Mouse (Mus musculus) forebrain, postnatal 0 days (tissue): ENCODE data around the gene Mapk9. TPM values are rescaled to one million over a fixed set of nuclear protein-coding genes. Genes with fewer than 3 reads are reported as not detected.

ENCODE experiments used
- ATAC-seq: fragments of 200-750 bp; cut with Nextera tagmentation; 2 replicates; pipeline ENCODE4 v1.8.0; 2017; ENCODE audit warnings: mild to moderate bottlenecking, moderate library complexity
- DNase-seq: peaks from one replicate; pipeline ENCODE4 v3.0.0-alpha.2; 2015
- H3K27ac ChIP-seq: fragments of 300-500 bp; sonication (generic); 2 replicates; pipeline ENCODE4 v1.5.1; 2014; ENCODE audit warnings: low read depth, mild to moderate bottlenecking, antibody characterized with exemption, low read length, moderate library complexity, mixed read lengths
- H3K27me3 ChIP-seq: fragments of 300-500 bp; sonication (generic); 2 replicates; pipeline ENCODE4 v1.6.1; 2014; ENCODE audit warnings: mild to moderate bottlenecking, low read length, mixed read lengths; ENCODE audit not compliant: insufficient read depth
- H3K36me3 ChIP-seq: fragments of 300-500 bp; sonication (generic); 2 replicates; pipeline ENCODE4 v1.6.1; 2014; ENCODE audit warnings: mild to moderate bottlenecking, moderate library complexity; ENCODE audit not compliant: insufficient read depth
- H3K4me1 ChIP-seq: fragments of 300-500 bp; sonication (generic); 2 replicates; pipeline ENCODE4 v1.6.1; 2014; ENCODE audit warnings: antibody characterized with exemption; ENCODE audit not compliant: insufficient read depth
- H3K4me2 ChIP-seq: fragments of 300-500 bp; sonication (generic); 2 replicates; pipeline ENCODE4 v1.6.1; 2014; ENCODE audit warnings: low read depth, mild to moderate bottlenecking, moderate library complexity
- H3K4me3 ChIP-seq: fragments of 300-500 bp; sonication (generic); 2 replicates; pipeline ENCODE4 v1.5.1; 2014; ENCODE audit warnings: low read depth, low read length, mixed read lengths
- H3K9ac ChIP-seq: fragments of 300-500 bp; sonication (generic); 2 replicates; pipeline ENCODE4 v1.6.1; 2014; ENCODE audit warnings: mild to moderate bottlenecking
- H3K9me3 ChIP-seq: fragments of 300-500 bp; sonication (generic); 2 replicates; pipeline ENCODE4 v1.6.1; 2016; ENCODE audit warnings: low read length
- CTCF ChIP-seq: sonication (generic); IDR thresholded peaks from 2 replicates; pipeline ENCODE4 v1.5.1; 2016; ENCODE audit warnings: antibody characterized with exemption, control low read depth, low read depth
- WGBS: fragments of 180-500 bp; shearing (Covaris S2); extraction: QIAGEN DNeasy Blood & Tissue Kit; methylation state at CpG from one replicate; pipeline ENCODE4 v1.1.7; 2014; 5-methylcytosine and 5-hydroxymethylcytosine counted together
- polyA plus RNA-seq: library from polyadenylated mRNA; unstranded; fragments of >200 nt; fragmentation: Nextera tagmentation; extraction: Ambion mirVana; gene quantifications from 2 replicates; pipeline ENCODE4 v1.2.1, GENCODE M21; 2015
- total RNA-seq: library from RNA; depleted of rRNA; stranded (reverse); fragments of >200 nt; gene quantifications from 2 replicates; pipeline ENCODE4 v1.2.3, GENCODE M21; 2014

Mapk9 gene
- total and polyA plus RNA-seq, 2 experiments from 2014 or later: 55.6 to 123 TPM

DNA sequence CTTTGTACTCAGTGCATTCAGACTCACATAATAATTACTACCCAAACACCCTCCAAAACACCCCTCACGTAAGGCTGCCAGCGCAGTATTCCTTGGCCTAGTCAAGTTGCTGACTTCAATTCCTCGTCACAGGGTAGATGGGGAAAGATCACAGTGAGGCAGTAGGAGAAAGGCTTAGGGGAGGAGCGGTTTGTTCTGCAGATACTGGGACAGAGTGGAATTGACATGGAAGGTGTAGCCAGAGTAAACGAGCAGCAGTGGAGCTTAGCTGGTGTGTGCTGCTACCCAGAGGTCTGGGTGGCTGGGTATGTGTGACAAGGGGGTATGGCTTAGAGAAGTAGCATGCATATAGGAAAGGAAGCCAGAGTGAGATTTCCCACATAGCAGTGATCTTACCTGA, 20.8 kb downstream of the Mapk9 start:
- TF ChIP-seq CTCF: no peak
- peaks cover 35% of the 10 kb centered on the region for H3K36me3 ChIP-seq
- H3K9me3 ChIP-seq: no peaks in the 10 kb centered on the region
- 75% methylated on average over 5 of the region's 5 CpGs for WGBS
- H3K27me3 ChIP-seq: no peaks in the 10 kb centered on the region
- no peaks in the 10 kb centered on the region for H3K4me1 ChIP-seq
- DNase-seq (no peak), ATAC-seq (no peak)
- no peak overlapping the region for H3K9ac ChIP-seq
- H3K4me2 ChIP-seq: no peak overlapping the region
- H3K27ac ChIP-seq: no peak overlapping the region
- no peak overlapping the region for H3K4me3 ChIP-seq

DNA sequence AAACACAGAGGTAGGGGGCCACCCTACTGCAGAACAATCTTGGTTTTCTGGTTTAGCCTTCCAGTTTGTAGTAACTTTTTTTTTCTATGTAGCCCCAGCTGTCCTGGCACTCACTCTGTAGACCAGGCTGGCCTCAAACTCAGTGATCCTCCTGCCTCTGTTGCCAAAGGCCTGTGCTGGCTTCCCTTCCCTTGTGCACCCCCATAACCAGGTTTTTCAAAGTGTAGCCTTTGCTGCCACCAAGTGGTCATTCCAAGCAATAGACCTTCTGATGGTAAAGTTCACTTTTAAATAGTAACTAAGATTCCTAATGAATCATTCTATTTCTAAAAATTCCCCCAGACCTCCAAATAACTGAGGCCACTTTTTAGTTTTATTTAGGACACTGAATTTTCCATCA, 23.2 kb downstream of the Mapk9 start:
- DNase-seq (peak; percentile 80), ATAC-seq (peak; percentile 66)
- peaks cover 44% of the 10 kb centered on the region for H3K36me3 ChIP-seq
- no peak overlapping the region for H3K27ac ChIP-seq
- no peaks in the 10 kb centered on the region for H3K4me1 ChIP-seq
- no peaks in the 10 kb centered on the region for H3K27me3 ChIP-seq
- no peak overlapping the region for H3K9ac ChIP-seq
- TF ChIP-seq CTCF: peak; percentile 83
- no peaks in the 10 kb centered on the region for H3K9me3 ChIP-seq
- H3K4me2 ChIP-seq: no peak overlapping the region
- no peak overlapping the region for H3K4me3 ChIP-seq

DNA sequence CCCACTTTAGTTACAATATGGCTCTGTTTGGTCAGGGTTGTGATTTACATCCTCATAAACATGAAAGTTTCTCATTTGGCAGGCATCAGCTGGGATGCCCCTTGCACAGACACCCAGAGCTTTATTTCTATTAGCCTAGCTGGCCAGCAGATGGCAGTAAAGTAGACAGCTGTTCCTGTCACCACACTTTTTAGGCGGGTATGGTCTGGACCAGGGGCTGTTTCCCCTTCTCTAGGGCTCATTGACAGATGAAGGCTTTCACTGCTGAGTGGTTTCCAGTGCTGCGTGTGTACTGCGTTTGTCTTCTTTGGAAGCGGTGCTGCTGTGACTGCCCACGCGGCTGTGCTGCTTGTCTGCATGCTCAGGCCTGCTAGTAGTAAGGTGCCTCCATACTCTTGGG, 25.4 kb downstream of the Mapk9 start:
- Histone ChIP-seq H3K9ac (no peak overlapping the region), H3K9me3 (no peaks in the 10 kb centered on the region), H3K27me3 (no peaks in the 10 kb centered on the region), H3K27ac (no peak overlapping the region), H3K4me3 (no peak overlapping the region), H3K36me3 (peaks cover 46% of the 10 kb centered on the region), H3K4me2 (no peak overlapping the region), H3K4me1 (no peaks in the 10 kb centered on the region)
- TF ChIP-seq CTCF: peak; percentile 77
- ATAC-seq (peak; percentile 78), DNase-seq (peak; percentile 69)
- WGBS: 58% methylated on average over 6 of the region's 6 CpGs

DNA sequence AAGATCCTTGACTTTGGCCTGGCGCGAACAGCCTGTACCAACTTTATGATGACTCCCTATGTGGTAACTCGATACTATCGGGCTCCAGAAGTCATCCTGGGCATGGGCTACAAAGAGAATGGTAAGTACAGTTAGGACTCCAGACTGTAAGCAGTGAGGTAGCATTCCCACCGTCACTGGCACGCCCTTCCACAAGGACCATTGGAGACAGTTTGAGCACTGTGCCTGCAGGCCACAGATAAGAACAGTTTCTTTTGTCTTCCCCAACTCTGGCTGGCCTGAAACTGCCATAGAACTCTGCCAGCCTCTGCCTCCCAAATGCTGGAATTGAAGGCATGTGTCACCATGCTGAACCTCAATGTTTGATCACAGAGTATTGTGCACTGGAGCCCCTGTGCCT, 26.2 kb downstream of the Mapk9 start:
- no peaks in the 10 kb centered on the region for H3K27me3 ChIP-seq
- no peaks in the 10 kb centered on the region for H3K4me1 ChIP-seq
- H3K27ac ChIP-seq: no peak overlapping the region
- WGBS: 94% methylated on average over 6 of the region's 6 CpGs
- no peak overlapping the region for H3K4me3 ChIP-seq
- peaks cover 46% of the 10 kb centered on the region for H3K36me3 ChIP-seq
- H3K4me2 ChIP-seq: no peak overlapping the region
- no peak overlapping the region for H3K9ac ChIP-seq
- no peak for ATAC-seq
- no peak for TF ChIP-seq CTCF
- DNase-seq: no peak
- no peaks in the 10 kb centered on the region for H3K9me3 ChIP-seq

DNA sequence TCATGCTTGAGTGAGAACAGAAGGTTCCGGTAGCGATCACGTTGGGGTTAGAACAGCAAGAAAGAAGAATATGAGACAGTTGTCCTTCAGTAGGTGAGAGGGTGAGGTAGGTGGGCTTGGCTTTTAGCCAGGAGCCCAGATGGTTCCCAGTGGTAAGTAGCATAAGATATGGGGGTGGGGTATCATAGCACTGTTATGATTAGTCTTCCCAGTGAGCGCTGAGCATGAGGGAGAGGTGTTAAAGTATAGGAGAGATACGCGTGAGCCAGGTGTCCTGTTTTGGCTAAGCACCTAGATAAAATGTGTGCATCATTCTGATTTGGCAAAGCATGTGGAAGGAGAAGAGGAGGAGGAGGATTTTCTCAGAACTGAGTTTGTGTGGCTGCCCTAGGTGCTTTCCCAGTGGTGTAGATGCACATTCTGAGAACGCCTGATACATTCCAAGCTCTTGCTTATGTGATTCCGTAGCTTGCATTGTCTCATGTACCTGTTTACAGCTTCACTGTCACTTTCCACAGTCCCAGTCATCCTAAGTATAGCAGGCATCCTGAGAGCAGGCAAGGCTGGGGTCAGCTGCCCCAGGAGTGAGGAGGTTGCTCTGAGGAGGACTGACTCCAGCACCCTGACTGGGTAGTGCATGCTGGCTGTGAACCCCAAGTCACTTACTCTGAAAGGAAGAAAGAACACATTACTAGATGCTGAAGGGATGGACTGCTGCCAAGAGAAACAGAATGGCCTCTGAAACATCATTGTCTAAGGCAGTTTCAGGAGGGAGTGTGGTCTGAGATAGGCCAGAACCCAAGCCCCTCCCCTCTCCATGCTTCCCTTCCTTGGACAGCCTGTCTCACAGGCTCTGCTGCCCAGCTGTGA, 30.6 kb downstream of the Mapk9 start:
- ATAC-seq: no peak
- 64% methylated on average over 8 of the region's 8 CpGs for WGBS

DNA sequence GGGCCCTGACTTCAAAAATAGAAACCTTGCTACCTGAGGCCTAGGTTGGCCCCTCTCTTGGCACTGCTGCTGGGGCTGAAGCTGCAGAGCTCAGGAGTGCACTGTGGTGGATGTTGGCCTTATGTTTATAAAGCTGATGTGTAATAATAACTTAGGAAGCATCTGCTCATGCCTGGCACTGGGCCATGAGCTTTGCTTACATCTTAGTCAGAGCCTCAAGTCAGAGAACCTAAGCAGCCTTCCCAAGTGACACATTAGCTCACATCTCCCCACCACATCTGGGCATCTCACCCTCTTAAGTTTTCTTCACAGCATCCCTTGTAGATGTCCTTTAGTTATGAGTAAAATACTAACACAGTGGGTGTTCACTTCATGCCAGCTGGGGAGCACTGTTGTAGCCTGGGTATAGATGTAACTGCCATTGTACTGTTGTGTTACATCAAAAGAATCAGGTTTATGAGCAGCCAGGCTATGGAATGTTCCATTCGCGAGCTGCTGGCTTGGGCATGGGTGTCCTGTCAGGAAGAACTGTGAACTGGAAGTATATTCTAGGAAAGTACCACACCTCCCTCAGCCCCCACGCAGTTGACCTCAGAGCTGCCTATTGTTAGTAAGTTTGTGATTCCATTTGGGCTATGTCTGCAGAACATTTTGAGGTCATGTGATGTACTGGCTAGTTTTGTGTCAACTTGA, 33.5 kb downstream of the Mapk9 start:
- Histone ChIP-seq H3K4me2 (no peak overlapping the region), H3K4me3 (no peak overlapping the region), H3K27me3 (no peaks in the 10 kb centered on the region), H3K9me3 (no peaks in the 10 kb centered on the region), H3K4me1 (no peaks in the 10 kb centered on the region), H3K9ac (no peak overlapping the region), H3K36me3 (peaks cover 53% of the 10 kb centered on the region), H3K27ac (no peak overlapping the region)
- 90% methylated on average over 3 of the region's 3 CpGs for WGBS
- ATAC-seq (no peak), DNase-seq (no peak)
- no peak for TF ChIP-seq CTCF

More for the DNA sequence above, 30.6 kb downstream of the Mapk9 start:
- Histone ChIP-seq H3K4me2 (no peak overlapping the region), H3K27ac (no peak overlapping the region), H3K36me3 (peaks cover 52% of the 10 kb centered on the region), H3K9me3 (no peaks in the 10 kb centered on the region), H3K27me3 (no peaks in the 10 kb centered on the region), H3K4me3 (no peak overlapping the region), H3K9ac (no peak overlapping the region), H3K4me1 (no peaks in the 10 kb centered on the region)
- DNase-seq: peak; percentile 18
- no peak for TF ChIP-seq CTCF

DNA sequence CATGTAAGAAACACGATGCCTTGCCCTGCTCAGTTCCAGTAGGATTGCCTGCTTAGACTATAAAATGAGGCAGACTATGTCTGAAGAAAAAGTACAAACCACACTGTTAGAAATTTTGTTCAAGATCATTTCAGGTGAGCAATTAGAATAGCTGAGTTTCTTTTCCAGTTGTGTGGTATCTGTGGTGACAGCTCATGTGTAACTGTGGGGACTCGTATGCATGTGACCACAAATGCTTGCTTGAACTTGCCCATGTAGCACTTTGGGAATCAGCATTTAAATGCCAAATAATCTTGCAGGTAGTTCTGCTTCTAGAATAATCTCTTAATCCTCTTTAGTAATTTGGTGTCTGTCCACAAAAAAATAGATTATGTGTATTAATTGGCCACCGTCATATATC, 36.8 kb downstream of the Mapk9 start:
- Histone ChIP-seq H3K36me3 (peaks cover 60% of the 10 kb centered on the region), H3K27me3 (no peaks in the 10 kb centered on the region), H3K9me3 (no peaks in the 10 kb centered on the region), H3K27ac (no peak overlapping the region), H3K4me1 (no peaks in the 10 kb centered on the region), H3K9ac (no peak overlapping the region), H3K4me2 (no peak overlapping the region), H3K4me3 (no peak overlapping the region)
- no peak for ATAC-seq
- no peak for DNase-seq
- WGBS: 97% methylated on average over 3 of the region's 3 CpGs
- no peak for TF ChIP-seq CTCF
